Mouse (Mus musculus) E14TG2a.4 (cell line): ENCODE measurements around the gene Tceal3.
"Not testable (repeated sequence)": the region's sequence is repeated elsewhere in the genome, so short reads cannot be mapped to it uniquely, and the experiment has no call there.

Source experiments
- CTCF ChIP-seq: conservative IDR thresholded peaks from 2 replicates; pipeline ENCODE4 v1.5.1; 2014; ENCODE audit warnings: low read length
- NANOG ChIP-seq: IDR thresholded peaks from 2 replicates; pipeline ENCODE4 v1.6.1; 2014; ENCODE audit warnings: borderline replicate concordance, low read length, mixed read lengths
- POU5F1 ChIP-seq: IDR thresholded peaks from 2 replicates; pipeline ENCODE4 v1.6.1; 2014; ENCODE audit warnings: low read length, borderline replicate concordance

DNA sequence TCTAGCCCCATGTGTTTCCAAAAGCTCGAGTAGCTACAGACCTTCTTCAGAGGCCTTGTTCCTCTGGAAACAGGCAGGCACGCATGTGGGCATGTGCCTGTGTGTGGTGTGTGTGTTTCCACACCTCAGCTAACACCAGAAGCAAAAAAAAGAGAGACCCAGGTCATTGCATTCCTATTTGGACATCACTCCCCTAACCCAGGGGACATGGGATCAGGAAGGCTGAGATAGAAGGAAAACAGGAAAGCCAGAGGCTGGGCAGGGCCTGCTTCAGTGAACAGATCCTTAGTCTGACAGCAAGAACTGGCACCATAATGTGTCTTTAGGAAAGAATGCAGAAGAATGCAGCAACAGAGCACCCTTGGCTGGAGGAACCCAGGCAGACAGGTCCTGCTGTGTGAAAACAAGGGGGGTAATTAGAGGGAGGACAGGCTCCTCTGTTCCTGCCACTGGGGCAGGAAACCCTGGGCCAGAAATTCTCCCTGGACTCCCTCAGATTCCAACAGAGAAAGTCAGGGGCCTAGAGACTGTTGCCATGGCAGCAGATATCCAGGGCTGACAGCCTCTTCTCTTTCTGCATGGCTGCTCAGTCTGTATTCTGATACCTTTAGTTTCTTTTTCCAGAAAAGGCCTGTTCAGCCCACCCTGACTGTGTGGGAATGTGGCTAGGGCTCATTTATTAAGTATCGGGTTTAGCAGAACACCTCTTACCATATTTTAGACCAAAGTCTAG lies 124.3 kb downstream of the Tceal3 start:
- TF ChIP-seq NANOG, CTCF, POU5F1: not testable (repeated sequence)
